Mouse (Mus musculus) kidney, adult 2 months (tissue): Measurements from ENCODE around the gene Scarb2.

ENCODE experiments used
- CTCF ChIP-seq: fragments of 200-500 bp; conservative IDR thresholded peaks from 2 replicates; pipeline ENCODE4 v1.5.1; 2011; ENCODE audit warnings: low read depth, mild to moderate bottlenecking, control low read depth, low read length, moderate library complexity, mixed read lengths; ENCODE audit not compliant: insufficient read depth, insufficient read length
- POLR2A ChIP-seq: fragments of 200-500 bp; IDR thresholded peaks from one replicate; pipeline ENCODE4 v1.6.1; 2011; ENCODE audit warnings: low read depth, low read length, control low read depth

- TF ChIP-seq CTCF (peak; percentile 45), POLR2A (no peak)
These were observed 318 bp downstream of the Scarb2 start for GRCm38 (mm10) chr5:92506301-92506729.
